Mouse (Mus musculus) cerebellum, adult 18-20 months (tissue): ENCODE results near the gene Adgrb3.
"Not testable (repeated sequence)": the region's sequence is repeated elsewhere in the genome, so short reads cannot be mapped to it uniquely, and the experiment has no call there.

Experiments
- DNase-seq, 2 experiments: peaks; one replicate each; pipeline ENCODE4 v3.0.0; 2021

Adgrb3 gene

DNA sequence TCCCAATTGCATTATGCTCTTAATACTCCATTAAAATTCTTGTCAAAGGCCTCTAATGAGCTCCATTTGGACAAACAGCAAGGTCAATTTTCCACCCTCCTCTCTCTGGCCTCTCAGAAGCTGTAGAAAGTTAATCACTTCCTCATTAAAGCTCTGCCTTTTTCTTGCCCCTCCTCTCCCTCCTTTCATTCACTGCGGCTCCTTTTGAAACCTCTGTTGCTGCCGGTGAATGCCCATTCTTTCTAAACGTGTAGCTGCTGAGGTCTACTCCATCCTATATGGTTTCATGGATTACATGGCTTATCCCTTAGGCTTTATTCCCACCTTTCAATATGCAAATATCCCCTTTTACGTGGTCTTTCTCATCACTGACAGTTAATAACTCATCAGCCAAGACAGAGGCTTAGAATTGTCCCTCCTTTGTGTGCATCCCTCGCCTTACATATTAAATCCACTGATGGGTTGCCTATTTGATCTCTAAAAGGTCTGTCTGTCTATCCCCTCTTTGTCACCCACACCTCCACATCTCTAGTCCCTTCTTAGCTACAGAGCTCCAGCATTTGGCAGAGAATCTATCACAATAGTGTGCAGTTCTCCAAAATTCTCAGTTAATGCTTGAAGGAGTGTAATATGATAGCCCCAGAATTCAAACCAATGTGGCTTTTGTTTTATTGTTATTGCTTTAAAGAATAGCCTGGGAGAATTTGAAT is 741.3 kb downstream of the Adgrb3 start:
- no peak for DNase-seq

GRCm38 (mm10) chr1:25085616-25086372 is 743.7 kb downstream of the Adgrb3 start:
- DNase-seq: peak; percentile 80 to 87

- DNase-seq: no peak
Observed at GRCm38 (mm10) chr1:25082377-25082776, 747.1 kb downstream of the Adgrb3 start.

GRCm38 (mm10) chr1:25081265-25081849 is 748.1 kb downstream of the Adgrb3 start:
- no peak for DNase-seq

DNA sequence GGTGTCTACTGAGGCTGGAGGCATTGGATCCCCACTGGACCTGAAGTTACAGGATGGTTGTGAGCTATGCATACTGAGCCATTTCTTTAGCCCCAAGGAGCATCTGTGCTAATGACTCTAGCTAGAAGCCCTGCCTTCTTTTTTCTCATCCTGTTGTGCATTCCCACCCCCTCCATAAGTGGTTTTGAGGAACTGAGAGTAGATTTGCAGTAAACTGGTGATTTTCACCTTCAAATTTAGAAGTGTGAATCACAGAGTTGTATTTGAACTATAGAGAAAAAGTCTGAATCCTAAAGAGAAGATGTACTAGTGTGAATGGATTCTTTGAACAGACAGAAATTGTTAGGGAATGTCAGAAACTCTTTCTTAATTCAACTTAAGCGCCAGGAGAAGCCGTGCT is 750.1 kb downstream of the Adgrb3 start:
- no peak for DNase-seq

DNA sequence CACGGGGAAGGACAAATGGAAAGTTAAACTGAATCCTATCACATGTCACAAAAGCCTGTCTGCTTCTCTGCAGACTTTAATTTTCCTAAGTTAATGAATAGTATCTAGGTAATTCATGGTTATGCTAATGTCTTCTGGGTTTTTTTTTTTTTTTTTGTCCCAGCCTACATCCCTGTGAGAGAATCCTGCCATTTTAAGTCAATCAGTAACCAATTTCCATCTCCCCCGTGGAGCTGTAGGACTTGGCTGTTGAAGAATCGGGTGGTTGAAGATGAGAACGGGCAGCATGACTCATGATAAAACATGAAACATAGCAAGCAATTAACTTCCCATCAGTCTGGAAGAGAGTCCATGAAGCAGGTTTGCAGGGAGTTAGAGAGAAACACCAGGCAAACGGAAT is 753.6 kb downstream of the Adgrb3 start:
- DNase-seq: no peak

GRCm38 (mm10) chr1:25063964-25064363 is 765.5 kb downstream of the Adgrb3 start:
- no peak for DNase-seq

DNA sequence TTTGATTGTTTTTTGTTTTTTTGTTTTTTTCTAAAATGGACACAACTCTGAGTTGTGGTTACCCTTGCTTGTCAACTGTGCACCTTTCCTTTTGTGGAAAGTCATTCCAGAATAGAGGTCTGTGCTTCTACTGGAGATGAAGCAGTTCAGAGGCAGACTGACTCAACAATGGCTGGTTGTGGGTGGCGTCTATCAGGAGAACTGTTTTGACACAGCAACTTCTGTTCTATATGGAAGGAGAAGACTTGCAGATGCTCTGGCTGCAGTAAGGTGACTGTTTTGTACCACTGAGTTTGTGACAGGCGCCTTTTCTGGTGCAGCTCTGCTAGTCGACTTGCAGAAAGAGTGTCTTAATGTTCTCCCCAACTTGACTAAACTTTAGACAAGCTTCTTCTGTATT is 768.6 kb downstream of the Adgrb3 start:
- DNase-seq: no peak

- peak; percentile 58 to 63 for DNase-seq
Observed at GRCm38 (mm10) chr1:25060191-25060590, 769.3 kb downstream of the Adgrb3 start.

DNA sequence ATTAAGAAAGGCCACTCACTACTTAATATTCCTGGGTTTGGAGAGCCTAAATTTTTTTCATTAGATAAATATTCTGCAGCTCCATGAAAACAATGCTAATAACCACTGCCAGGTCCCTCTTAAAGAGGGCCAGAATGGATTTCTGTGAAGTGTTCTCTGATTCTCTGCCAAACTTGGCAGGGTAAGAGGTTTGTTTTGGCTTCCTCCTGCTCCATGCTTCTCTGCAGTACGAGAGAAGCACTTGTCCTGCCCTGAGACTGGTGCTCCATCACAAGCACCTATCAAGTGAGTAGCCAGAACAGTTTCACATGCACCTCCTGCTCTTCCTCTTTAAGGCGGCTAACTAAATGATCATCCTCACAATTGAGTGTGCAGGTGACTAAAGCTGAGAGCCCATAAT is 771.9 kb downstream of the Adgrb3 start:
- peak; percentile 30 to 57 for DNase-seq

- DNase-seq: no peak
Observed at GRCm38 (mm10) chr1:25057212-25057611, 772.3 kb downstream of the Adgrb3 start.

GRCm38 (mm10) chr1:25042091-25042490 is 787.4 kb downstream of the Adgrb3 start:
- DNase-seq: no peak

DNA sequence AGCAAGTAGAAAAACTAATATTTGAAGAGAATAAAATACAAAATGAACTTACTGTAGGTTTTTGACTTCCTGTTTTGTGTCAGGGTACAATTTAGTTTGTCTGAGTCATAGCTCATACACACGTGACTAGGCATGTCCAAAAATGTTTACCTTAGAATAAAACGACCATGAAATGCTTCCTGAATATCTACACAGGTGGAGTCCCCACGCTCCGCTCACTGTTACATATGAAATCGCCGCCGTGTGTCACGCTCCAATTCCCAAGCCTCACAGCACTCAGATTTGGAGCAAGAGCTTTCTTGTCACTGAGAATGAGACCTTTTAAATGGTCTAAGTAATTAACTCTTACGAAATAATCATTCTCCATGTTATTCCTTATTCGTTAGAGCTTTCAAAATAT is 795.3 kb downstream of the Adgrb3 start:
- DNase-seq: peak; percentile 23 to 26

DNA sequence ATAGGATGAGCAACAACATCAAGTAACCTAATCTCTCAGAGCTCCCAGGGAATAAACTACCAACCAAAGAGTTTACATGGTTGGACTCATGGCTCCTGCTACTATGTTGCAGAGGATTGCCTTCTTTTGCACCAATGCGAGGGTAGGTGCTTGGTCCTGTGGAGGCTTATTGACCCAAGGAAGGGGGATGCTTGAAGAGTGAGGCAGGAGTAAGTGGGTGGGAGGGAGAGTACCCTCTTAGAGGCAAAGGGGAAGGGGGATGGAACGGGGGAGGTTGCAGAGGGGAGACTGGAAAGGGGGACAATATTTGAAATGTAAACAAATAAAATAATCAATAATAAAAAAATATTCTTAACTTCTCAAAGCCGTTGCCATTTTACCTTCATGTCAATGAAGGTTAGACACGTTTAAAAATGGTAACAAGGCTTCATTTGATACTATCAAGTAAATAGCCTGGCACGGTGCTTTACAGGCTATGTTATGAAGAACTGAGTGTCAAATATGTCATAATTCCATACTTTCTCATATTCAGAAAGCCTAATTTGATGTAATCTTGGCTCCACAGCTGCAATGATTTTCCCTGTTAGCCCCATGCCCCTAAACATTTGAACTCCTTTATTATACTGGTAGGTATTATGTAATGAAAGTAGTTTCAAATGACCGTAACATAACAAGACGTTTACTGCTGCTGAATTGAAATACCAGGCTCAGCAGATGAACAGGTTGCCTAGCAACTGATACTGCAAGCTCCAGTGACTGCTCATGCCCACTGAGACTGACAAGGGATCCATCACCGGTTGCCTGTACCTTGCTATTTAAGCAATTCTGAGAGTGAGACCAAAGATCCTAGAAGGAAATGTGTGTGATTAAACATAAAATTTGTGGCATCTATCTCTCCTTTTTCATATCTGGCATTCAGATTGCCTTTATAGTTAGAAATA is 796.1 kb downstream of the Adgrb3 start:
- peak; percentile 36 to 59 for DNase-seq

DNA sequence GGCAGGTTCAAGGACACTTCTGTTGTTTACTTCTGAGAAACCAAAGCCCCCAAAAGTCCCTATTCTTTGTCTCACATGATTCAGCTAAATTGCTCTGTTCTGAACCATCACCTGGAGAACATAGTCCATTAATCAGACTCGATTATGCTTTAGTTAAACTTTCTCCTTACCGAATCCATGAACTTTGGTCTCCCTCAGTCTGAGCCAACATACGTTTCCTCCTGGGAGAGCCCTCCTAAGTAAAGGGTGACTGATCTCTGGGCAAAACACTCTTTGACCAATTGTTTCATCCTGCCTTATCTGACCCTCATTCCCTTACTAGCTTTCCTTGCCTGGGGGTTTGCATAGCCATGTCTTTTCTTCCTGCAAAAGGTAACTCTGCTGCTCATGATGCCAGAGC is 806.4 kb downstream of the Adgrb3 start:
- DNase-seq: no peak

- not testable (repeated sequence) for DNase-seq
Observed at GRCm38 (mm10) chr1:25017851-25018250, 811.7 kb downstream of the Adgrb3 start.
